Mouse (Mus musculus) neutrophil, adult 65 days (primary cell): Measurements from ENCODE around the gene Syt8. TPM values are rescaled to one million over a fixed set of nuclear protein-coding genes. Genes with fewer than 3 reads are reported as not detected.

Experiments
- total RNA-seq: library from RNA; stranded (reverse); gene quantifications from 2 replicates; pipeline ENCODE4 v1.2.4, GENCODE M21; 2023

Gene Syt8
- total RNA-seq, result 5.8 and 7.4 TPM in 2 replicates

GRCm38 (mm10) chr7:142434137-142434865 lies at the start of gene Syt8:
Syt8 (plus strand) TSS chr7:142434850.

DNA sequence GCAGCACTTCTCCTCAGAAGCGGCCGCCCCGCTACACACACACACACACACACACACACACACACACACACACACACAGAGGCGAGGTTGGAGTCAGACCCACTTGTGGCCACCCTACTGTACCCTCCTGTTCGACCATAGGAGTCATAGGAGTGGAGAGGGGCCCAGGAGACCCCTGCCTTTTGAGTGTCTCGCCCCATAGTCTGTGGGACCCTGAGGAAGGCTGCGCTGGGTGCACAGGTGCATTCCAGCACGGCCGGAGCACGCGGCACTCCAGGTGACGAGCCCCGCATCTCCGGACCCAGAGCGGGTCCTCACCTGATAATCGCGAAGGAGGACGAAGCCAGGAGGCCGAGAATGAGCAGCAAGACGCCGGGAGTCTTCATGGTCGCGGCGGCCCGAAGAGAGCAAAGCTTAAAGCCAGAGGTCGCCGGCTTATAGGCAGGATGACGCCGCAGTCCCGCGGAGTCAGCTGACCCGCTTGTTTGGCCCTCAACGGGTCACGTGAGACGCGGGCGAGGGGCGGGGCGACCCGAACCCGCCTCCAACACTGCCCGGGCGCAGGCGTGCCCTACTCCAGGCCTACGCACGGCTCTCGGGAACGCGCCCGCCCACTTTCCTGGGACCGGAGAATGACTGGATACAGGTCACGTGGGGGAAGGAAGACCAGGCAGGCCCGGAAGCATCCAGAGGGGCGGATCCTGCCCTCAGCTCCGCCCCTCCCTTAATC lies 47.1 kb upstream of the Syt8 start, which contains the start of gene Ctsd:
Ctsd (minus strand) TSS at position 620 of the 730 bp plus-strand sequence.

DNA sequence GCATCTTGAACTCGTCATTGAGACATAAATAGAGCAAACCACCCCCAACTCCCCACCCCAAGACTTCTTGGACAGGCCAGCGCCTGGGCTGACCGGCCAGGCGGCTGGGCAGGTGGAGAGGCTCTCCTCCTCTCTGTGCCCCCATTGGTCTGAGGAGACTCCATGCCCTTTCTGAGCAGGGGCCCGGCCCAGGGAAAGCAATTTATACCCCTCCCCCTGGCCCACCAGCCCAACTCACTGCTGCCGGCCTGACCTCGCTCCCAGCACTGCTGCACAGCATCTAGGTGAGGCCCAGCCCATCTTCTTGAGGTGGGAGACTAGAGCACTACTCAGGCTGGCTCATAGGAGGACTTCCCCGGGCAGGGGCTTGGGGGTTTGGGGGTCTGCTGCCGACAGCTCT lies 6.9 kb downstream of the Syt8 start, which contains the start of gene Tnni2:
Tnni2 (plus strand) TSS at position 224 of the 400 bp plus-strand sequence.

DNA sequence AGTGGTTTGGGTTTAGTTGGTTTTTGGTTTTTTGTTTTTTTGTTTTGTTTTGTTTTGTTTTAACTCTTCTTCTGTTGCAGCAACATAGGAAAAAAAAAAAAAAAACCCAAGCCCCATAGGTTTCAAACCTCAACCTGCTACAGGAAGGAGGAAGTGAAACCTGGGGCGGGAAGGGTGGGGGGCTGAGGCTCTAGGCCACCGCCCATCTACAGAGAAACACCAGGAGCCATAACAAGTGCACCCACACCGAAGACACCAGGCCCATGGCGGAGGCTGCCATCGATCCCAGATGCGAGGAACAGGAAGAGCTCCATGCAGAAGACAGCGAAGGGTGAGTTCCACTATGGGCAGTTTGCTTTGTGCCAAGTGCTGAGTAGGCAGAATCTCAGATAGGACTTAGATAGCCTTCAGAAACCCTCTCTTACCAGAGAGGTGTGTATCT lies 26.0 kb downstream of the Syt8 start, which contains the start of gene Lsp1:
Lsp1 (plus strand) TSS at position 174 of the 442 bp plus-strand sequence.

Other genes with a start within 250 kb of the Syt8 start
- gene Gm10153, start 244.5 kb upstream of the Syt8 start, total RNA-seq, result not detected in 2 replicates
- not detected in 2 replicates for gene Krtap5-3, start 233.5 kb upstream of the Syt8 start, total RNA-seq
- gene Gm7579, start 223.0 kb upstream of the Syt8 start, total RNA-seq, result not detected in 2 replicates
- gene Krtap5-5, start 204.9 kb upstream of the Syt8 start, total RNA-seq, result not detected in 2 replicates
- gene Gm40460, start 193.8 kb upstream of the Syt8 start, total RNA-seq, result not detected in 2 replicates
- not detected in 2 replicates for gene Gm2431, start 176.5 kb upstream of the Syt8 start, total RNA-seq
- gene Gm4559, start 160.5 kb upstream of the Syt8 start, total RNA-seq, result not detected in 2 replicates
- gene Krtap5-1, start 137.7 kb upstream of the Syt8 start, total RNA-seq, result not detected in 2 replicates
- not detected in 2 replicates for gene Krtap5-4, start 131.3 kb upstream of the Syt8 start, total RNA-seq
- gene Ifitm10, start 61.1 kb upstream of the Syt8 start, total RNA-seq, result 13.6 and 13.7 TPM in 2 replicates
- gene Gm49369, start 52.2 kb upstream of the Syt8 start, total RNA-seq, result 9.5 TPM in 1 of 2 replicates, not detected in the other
- gene Ctsd, start 46.8 kb upstream of the Syt8 start, total RNA-seq, result 760 and 974 TPM in 2 replicates
- gene Tnni2, start 7.0 kb downstream of the Syt8 start, total RNA-seq, result 4.8 and 8.2 TPM in 2 replicates
- 1,515 and 1,757 TPM in 2 replicates for gene Lsp1, start 26.0 kb downstream of the Syt8 start, total RNA-seq
- gene Tnnt3, start 64.0 kb downstream of the Syt8 start, total RNA-seq, result 33.8 and 37.4 TPM in 2 replicates
- 1.7 and 5.7 TPM in 2 replicates for gene Mrpl23, start 97.8 kb downstream of the Syt8 start, total RNA-seq
- gene Igf2, start 232.0 kb downstream of the Syt8 start, total RNA-seq, result not detected in 2 replicates
- gene Gm49394, start 235.1 kb downstream of the Syt8 start, total RNA-seq, result not detected in 2 replicates